Mouse (Mus musculus) forebrain, embryonic 15.5 days (tissue): ENCODE results near the gene Tmem237. TPM values are rescaled to one million over a fixed set of nuclear protein-coding genes. Genes with fewer than 3 reads are reported as not detected.

ENCODE experiments used
- ATAC-seq: fragments of 200-750 bp; cut with Nextera tagmentation; replicated peaks from 2 replicates; pipeline ENCODE4 v1.8.0; 2017; ENCODE audit warnings: mild to moderate bottlenecking, moderate TSS enrichment, moderate library complexity
- H3K27ac ChIP-seq: fragments of 300-500 bp; sonication (generic); replicated peaks from 2 replicates; pipeline ENCODE4 v1.5.1; 2015; ENCODE audit warnings: mild to moderate bottlenecking, inconsistent platforms
- H3K27me3 ChIP-seq: fragments of 300-500 bp; sonication (generic); 2 replicates; pipeline ENCODE4 v1.6.1; 2015; ENCODE audit warnings: inconsistent platforms
- H3K36me3 ChIP-seq: fragments of 300-500 bp; sonication (generic); 2 replicates; pipeline ENCODE4 v1.6.1; 2015; ENCODE audit warnings: mild to moderate bottlenecking, inconsistent platforms
- H3K4me1 ChIP-seq: fragments of 300-500 bp; sonication (generic); 2 replicates; pipeline ENCODE4 v1.6.1; 2015; ENCODE audit warnings: inconsistent platforms
- H3K4me2 ChIP-seq: fragments of 300-500 bp; sonication (generic); replicated peaks from 2 replicates; pipeline ENCODE4 v1.6.1; 2015; ENCODE audit warnings: mild to moderate bottlenecking, inconsistent platforms
- H3K4me3 ChIP-seq: fragments of 300-500 bp; sonication (generic); 2 replicates; pipeline ENCODE4 v1.5.1; 2015; ENCODE audit warnings: mild to moderate bottlenecking, inconsistent platforms
- H3K9ac ChIP-seq: fragments of 300-500 bp; sonication (generic); replicated peaks from 2 replicates; pipeline ENCODE4 v1.6.1; 2015; ENCODE audit warnings: mild to moderate bottlenecking, inconsistent platforms
- H3K9me3 ChIP-seq: fragments of 300-500 bp; sonication (generic); 2 replicates; pipeline ENCODE4 v1.6.1; 2016; ENCODE audit warnings: inconsistent platforms
- WGBS: fragments of 180-500 bp; shearing (Covaris S2); methylation state at CpG from one replicate; pipeline ENCODE4 v1.1.7; 2015; ENCODE audit warnings: mixed read lengths; 5-methylcytosine and 5-hydroxymethylcytosine counted together
- polyA plus RNA-seq: library from polyadenylated mRNA; unstranded; fragments of >200 nt; fragmentation: Nextera tagmentation; extraction: Ambion mirVana; gene quantifications from 2 replicates; pipeline ENCODE4 v1.2.1, GENCODE M21; 2015

Tmem237 gene
- polyA plus RNA-seq, 1 experiment from 2014 or later = 52.9 TPM

DNA sequence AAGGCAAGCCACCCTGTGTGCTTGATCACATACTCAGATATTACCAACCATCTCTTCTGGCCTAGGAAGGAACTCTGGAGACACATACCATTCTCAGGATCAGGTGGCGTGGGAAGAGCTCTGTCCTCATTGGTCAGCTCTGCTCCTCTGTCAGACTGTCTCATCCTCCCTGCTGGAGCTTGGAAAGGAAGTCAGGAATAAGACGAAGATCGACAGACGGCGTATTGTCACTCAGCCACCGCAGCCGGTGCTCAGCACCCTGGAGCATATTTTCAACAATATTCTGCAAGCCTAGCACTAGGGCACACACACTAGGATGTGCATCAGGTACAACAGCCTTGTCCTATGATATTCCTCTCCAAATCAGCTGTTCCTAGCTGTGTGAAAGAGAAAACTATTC is 38.3 kb upstream of the Tmem237 start:
- WGBS = 88% methylated on average over 7 of the region's 7 CpGs
- no peak for ATAC-seq
- Histone ChIP-seq H3K27ac (no peak overlapping the region), H3K36me3 (0 out of 2 replicates have a peak, but pooled peaks cover 4% of the 10 kb centered on the region), H3K4me2 (no peak overlapping the region), H3K4me1 (no peaks in the 10 kb centered on the region), H3K9me3 (no peaks in the 10 kb centered on the region), H3K27me3 (no peaks in the 10 kb centered on the region), H3K9ac (no peak overlapping the region), H3K4me3 (no peak overlapping the region)

DNA sequence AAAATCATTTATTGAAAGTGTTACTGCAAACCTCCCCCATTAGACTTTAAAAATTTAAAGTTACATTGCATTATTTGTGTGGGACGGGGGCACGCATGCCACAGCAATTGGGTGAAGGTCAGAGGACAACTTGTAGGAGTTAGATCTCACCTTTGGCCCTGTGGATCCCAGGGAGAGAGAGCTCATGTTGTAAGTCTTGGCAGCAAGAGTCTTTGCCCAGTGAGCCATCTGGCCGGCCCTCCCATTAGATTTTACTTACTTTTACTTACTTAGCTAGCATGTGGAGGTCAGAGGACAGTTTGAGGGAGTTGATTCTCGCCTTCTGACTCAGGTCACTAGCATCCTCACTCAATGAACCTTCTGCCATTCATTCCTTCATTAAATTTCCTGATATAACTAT is 37.6 kb upstream of the Tmem237 start:
- 92% methylated on average over 4 of the region's 4 CpGs for WGBS
- H3K9ac ChIP-seq = no peak overlapping the region
- no peak overlapping the region for H3K4me2 ChIP-seq
- no peaks in the 10 kb centered on the region for H3K9me3 ChIP-seq
- no peak for ATAC-seq
- no peaks in the 10 kb centered on the region for H3K27me3 ChIP-seq
- H3K4me3 ChIP-seq = no peak overlapping the region
- H3K4me1 ChIP-seq = no peaks in the 10 kb centered on the region
- no peaks in the 10 kb centered on the region for H3K36me3 ChIP-seq
- no peak overlapping the region for H3K27ac ChIP-seq

DNA sequence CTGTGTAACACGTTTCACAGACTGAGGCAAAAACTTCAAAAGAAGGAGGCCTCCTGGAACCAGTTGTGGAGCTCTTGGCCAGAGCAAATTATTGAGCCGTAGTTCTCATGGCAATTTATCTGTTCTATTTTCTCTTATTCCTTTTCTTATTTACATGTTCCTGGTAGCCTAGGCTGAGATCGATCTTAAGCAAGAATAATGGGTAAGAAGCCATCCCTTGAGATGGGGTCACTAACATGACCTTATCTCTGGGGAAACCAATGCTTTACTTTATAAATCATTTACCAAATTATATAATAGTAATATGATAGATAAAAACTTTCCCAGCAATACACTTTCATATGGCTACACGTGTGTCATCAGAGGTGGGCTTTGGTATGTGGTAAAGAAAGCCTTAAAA is 32.1 kb upstream of the Tmem237 start:
- Histone ChIP-seq H3K36me3 (no peaks in the 10 kb centered on the region), H3K9me3 (no peaks in the 10 kb centered on the region), H3K27ac (no peak overlapping the region), H3K4me1 (no peaks in the 10 kb centered on the region), H3K4me2 (no peak overlapping the region), H3K9ac (no peak overlapping the region), H3K27me3 (no peaks in the 10 kb centered on the region), H3K4me3 (no peak overlapping the region)
- ATAC-seq = no peak
- WGBS = 76% methylated on average over 4 of the region's 4 CpGs

DNA sequence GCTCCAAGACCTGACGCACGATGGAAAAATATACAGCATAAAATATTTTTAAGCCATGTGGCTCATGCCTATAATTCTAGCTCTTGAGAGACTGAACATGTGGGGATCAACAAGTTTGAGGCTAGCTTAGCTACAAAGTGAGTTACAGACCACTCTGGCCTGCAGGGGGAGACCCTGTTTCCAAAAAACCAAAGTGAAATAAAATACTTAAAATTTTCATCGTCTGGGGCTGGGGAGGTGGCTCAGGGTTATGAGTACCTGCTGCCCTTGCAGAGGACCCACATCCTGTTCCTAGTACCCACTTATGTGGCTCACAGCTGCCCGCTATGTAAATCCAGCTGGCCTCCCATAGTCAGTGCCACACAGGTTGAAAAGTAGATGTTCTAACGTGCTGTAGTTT is 30.3 kb upstream of the Tmem237 start:
- no peak overlapping the region for H3K27ac ChIP-seq
- no peaks in the 10 kb centered on the region for H3K9me3 ChIP-seq
- H3K4me3 ChIP-seq = no peak overlapping the region
- no peak overlapping the region for H3K4me2 ChIP-seq
- ATAC-seq = no peak
- no peaks in the 10 kb centered on the region for H3K4me1 ChIP-seq
- H3K27me3 ChIP-seq = no peaks in the 10 kb centered on the region
- no peak overlapping the region for H3K9ac ChIP-seq
- H3K36me3 ChIP-seq = no peaks in the 10 kb centered on the region
- 87% methylated on average over 5 of the region's 5 CpGs for WGBS

DNA sequence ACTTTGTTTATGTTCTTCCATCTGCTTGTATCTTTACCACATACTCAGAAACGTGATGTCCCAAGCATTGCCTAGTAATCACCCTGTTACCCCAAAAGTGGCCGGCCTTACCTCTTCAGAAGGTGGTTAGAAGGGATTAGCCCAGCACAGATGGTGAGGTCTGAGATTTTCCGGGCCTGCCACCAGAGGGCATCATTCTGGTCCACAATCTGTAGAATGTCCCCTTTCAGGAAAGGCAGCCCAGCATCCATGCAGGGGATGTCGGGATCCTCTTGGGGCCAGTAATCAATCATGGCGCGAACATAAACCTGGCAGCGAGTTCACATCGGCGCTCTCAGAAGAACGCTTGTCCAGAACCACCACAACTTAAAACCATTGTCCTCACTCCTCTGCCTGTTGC is 24.3 kb upstream of the Tmem237 start:
- Histone ChIP-seq H3K36me3 (no peaks in the 10 kb centered on the region), H3K27me3 (no peaks in the 10 kb centered on the region), H3K4me1 (no peaks in the 10 kb centered on the region), H3K4me3 (no peak overlapping the region), H3K4me2 (no peak overlapping the region), H3K9me3 (no peaks in the 10 kb centered on the region), H3K9ac (no peak overlapping the region), H3K27ac (no peak overlapping the region)
- WGBS = 80% methylated on average over 10 of the region's 10 CpGs
- ATAC-seq = no peak

DNA sequence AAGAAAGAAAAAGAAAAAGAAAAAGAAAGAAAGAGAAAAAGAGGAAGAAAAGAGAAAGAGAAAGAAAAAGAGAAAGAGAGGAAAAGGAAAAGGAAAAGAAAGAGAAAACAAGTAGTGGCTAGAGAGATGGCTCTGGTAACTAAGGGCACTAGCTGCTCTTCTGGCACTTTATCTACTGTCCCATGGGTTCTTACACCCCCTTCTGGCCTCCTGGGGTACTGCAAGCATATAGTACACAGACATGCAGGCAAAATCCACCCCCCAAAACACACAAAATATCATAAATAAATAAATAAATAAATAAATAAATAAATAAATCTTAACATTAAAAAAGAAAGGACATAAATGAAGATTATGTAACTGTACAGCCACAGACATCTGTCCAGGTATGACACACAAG is 22.6 kb upstream of the Tmem237 start:
- ATAC-seq = no peak
- no peak overlapping the region for H3K4me3 ChIP-seq
- no peaks in the 10 kb centered on the region for H3K36me3 ChIP-seq
- H3K27me3 ChIP-seq = no peaks in the 10 kb centered on the region
- H3K4me1 ChIP-seq = no peaks in the 10 kb centered on the region
- H3K4me2 ChIP-seq = no peak overlapping the region
- no peak overlapping the region for H3K27ac ChIP-seq
- no peak overlapping the region for H3K9ac ChIP-seq
- no peaks in the 10 kb centered on the region for H3K9me3 ChIP-seq

DNA sequence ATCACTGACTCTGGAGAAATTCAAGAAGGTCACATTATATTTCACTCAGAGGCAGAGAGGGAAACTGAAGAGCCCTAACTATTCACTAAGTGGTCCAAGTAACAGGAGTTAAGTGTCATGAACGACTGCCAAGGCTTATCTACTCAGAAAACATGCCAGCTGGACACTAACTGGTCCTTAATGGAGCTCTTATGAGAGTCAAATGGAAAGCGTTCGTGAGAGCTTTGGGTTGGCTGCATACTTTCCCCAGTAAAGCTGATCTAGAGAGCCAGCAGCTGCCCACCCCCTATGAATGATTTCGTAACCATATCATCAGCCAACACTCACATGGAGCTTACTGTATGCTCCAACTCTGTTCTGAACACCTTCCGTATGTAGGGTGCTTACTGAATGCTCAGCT is 14.2 kb upstream of the Tmem237 start:
- H3K27ac ChIP-seq = no peak overlapping the region
- no peak for ATAC-seq
- no peaks in the 10 kb centered on the region for H3K9me3 ChIP-seq
- no peaks in the 10 kb centered on the region for H3K4me1 ChIP-seq
- 76% methylated on average over 5 of the region's 5 CpGs for WGBS
- no peak overlapping the region for H3K9ac ChIP-seq
- no peak overlapping the region for H3K4me3 ChIP-seq
- no peaks in the 10 kb centered on the region for H3K27me3 ChIP-seq
- no peaks in the 10 kb centered on the region for H3K36me3 ChIP-seq
- H3K4me2 ChIP-seq = no peak overlapping the region

DNA sequence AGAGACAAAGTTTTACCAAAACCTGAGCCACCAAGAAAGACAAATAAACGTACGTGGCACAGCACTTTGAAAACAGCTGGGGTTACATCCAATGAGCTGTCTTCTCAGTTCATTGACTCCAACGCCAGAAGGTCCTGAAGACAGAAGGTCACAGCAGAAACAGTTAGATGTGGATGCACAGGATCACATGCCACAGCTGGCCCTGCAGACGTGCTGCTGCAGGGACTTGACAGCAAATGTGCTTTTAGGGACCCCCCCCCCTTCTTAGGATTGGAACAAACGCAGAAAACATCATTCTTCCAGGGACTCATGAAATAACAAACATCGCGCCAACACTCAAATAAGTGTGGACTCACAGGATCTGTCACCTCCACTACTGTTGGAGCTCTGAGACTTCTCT is 8.7 kb upstream of the Tmem237 start:
- ATAC-seq = no peak
- no peaks in the 10 kb centered on the region for H3K9me3 ChIP-seq
- H3K27me3 ChIP-seq = no peaks in the 10 kb centered on the region
- H3K27ac ChIP-seq = no peak overlapping the region
- no peaks in the 10 kb centered on the region for H3K4me1 ChIP-seq
- H3K4me2 ChIP-seq = no peak overlapping the region
- no peaks in the 10 kb centered on the region for H3K36me3 ChIP-seq
- 86% methylated on average over 7 of the region's 7 CpGs for WGBS
- H3K4me3 ChIP-seq = no peak overlapping the region
- H3K9ac ChIP-seq = no peak overlapping the region

DNA sequence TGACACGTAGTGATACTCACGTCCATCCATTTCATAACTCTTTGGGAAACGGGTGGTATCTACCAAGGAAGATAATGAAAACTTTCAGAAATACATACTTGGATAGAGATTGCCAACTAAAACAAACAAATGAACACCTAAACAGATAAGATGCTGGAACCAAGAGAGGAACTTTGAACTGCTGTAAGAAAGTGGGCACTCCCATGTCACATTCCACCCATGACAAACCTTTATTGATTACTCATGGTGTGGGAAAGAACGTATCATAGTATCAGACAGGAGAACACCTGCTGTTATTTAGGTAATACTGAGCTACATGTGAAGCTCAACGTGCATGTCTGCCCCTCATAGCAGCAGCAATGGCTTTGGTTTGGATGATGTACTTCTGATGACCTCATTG is 5.3 kb upstream of the Tmem237 start:
- Histone ChIP-seq H3K9me3 (no peaks in the 10 kb centered on the region), H3K4me2 (no peak overlapping the region), H3K36me3 (no peaks in the 10 kb centered on the region), H3K4me3 (no peak overlapping the region), H3K27ac (no peak overlapping the region), H3K9ac (no peak overlapping the region), H3K27me3 (no peaks in the 10 kb centered on the region), H3K4me1 (peaks cover 4% of the 10 kb centered on the region; the same call in 1 of the 2 replicates)
- 77% methylated on average over 5 of the region's 5 CpGs for WGBS
- no peak for ATAC-seq

DNA sequence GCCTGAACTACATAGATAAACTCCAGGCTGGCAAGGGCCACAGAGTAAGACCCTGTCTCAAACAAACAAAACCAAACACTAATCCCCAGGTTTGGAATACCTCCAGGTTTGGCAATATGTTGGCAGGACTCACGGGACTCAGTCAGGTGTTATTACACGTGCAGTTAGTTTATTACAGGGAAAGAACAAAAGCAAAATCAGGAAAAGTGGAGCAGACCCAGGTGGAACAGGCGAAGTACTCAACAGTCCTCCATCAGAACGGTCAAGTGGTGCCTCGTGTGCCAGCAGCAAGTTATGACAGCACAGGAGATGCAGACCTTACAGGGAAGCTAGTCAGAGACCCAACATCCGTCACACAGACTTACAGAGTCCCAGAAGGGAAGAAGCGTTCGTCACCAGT is 9.7 kb downstream of the Tmem237 start:
- 82% methylated on average over 8 of the region's 8 CpGs for WGBS

DNA sequence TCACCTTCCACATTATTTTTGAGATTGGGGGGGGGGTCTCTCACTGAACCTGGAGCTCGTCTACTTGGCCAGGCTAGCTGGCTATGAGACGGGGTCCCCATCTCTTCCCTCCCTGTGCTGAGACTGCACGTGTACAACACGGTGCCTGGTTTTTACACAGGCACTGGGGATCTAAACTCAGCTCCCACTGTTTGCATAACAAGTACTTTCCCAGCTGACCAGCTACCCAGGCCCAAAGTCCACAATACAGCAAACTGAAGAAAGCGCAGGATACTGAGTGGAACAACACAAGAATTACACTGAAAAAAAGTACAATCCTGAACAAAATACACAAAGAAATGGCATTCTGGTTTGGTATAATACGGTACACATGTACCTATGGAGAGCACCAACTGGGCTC is 18.1 kb downstream of the Tmem237 start:
- Histone ChIP-seq H3K27me3 (no peaks in the 10 kb centered on the region), H3K4me3 (no peak overlapping the region), H3K9me3 (no peaks in the 10 kb centered on the region), H3K4me2 (no peak overlapping the region), H3K27ac (no peak overlapping the region), H3K4me1 (no peaks in the 10 kb centered on the region), H3K36me3 (peaks cover 38% of the 10 kb centered on the region), H3K9ac (no peak overlapping the region)
- ATAC-seq = no peak
- WGBS = 91% methylated on average over 6 of the region's 6 CpGs

More for the DNA sequence above, 9.7 kb downstream of the Tmem237 start:
- Histone ChIP-seq H3K36me3 (peaks cover 65% of the 10 kb centered on the region), H3K9me3 (no peaks in the 10 kb centered on the region), H3K4me1 (no peaks in the 10 kb centered on the region), H3K27ac (no peak overlapping the region), H3K4me3 (no peak overlapping the region), H3K27me3 (no peaks in the 10 kb centered on the region), H3K9ac (no peak overlapping the region), H3K4me2 (no peak overlapping the region)
- no peak for ATAC-seq

DNA sequence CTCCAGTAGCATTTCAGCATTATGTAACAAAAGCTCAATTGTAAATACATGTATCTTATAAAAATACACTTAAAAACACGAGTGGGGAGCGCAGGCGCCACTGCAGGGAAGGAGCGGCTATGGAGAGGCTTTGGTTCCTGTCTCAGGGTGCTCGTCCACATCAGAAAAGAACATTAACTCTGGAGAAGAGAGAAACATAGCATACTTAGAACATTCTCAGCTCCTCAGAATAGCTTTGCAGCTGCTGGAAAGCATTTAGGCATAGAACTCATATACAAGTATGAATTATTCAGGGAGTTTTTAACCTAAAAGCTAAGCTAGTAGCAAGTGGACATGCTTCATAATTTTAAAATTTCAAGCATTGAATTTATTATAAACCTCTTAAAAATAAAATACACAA is 19.2 kb downstream of the Tmem237 start:
- 92% methylated on average over 5 of the region's 5 CpGs for WGBS
- Histone ChIP-seq H3K4me2 (no peak overlapping the region), H3K4me3 (no peak overlapping the region), H3K4me1 (no peaks in the 10 kb centered on the region), H3K27me3 (no peaks in the 10 kb centered on the region), H3K9ac (no peak overlapping the region), H3K9me3 (no peaks in the 10 kb centered on the region), H3K36me3 (peaks cover 35% of the 10 kb centered on the region), H3K27ac (no peak overlapping the region)
- no peak for ATAC-seq

DNA sequence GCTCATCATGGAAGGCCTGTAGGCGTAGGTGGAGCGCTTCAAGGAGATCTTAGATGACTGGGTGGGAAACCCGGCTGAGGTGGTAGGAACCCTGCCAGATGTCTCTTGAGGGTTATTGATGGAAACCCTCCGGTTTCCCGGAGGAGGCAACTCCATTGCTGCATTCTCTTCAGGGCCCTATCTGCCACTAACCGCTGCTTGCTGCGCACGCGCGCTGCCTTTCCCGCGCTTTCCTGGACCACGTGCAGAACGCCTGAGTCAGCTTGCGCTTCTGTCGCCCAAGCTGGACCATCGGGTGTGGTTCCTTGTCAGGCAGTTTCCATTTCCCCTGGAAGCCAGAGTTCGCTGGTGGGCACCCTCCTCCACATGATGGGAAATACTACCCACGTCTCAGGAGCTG is 25.5 kb downstream of the Tmem237 start, which contains the start of gene C2cd6:
C2cd6 (minus strand) TSS at position 196 of the 400 bp plus-strand sequence.
- WGBS = 97% methylated on average over 19 of the region's 19 CpGs
- no peak within 1 kb of the TSS for H3K27ac ChIP-seq

More for the DNA sequence above, 25.5 kb downstream of the Tmem237 start, which contains the start of gene C2cd6:
- Histone ChIP-seq H3K9me3 (no peaks in the 10 kb centered on the region), H3K36me3 (peaks cover 12% of the 10 kb centered on the region), H3K4me3 (no peak within 1 kb of the TSS), H3K4me2 (no peak within 1 kb of the TSS), H3K9ac (no peak within 1 kb of the TSS), H3K4me1 (no peaks in the 10 kb centered on the region), H3K27me3 (no peaks in the 10 kb centered on the region)
- ATAC-seq = no peak
